Mouse (Mus musculus) E14TG2a.4 (cell line): Measurements from ENCODE around the gene Fbxo28.

ENCODE experiments used
- CTCF ChIP-seq: conservative IDR thresholded peaks from 2 replicates; pipeline ENCODE4 v1.5.1; 2014; ENCODE audit warnings: low read length
- NANOG ChIP-seq: IDR thresholded peaks from 2 replicates; pipeline ENCODE4 v1.6.1; 2014; ENCODE audit warnings: borderline replicate concordance, low read length, mixed read lengths
- POU5F1 ChIP-seq: IDR thresholded peaks from 2 replicates; pipeline ENCODE4 v1.6.1; 2014; ENCODE audit warnings: low read length, borderline replicate concordance

DNA sequence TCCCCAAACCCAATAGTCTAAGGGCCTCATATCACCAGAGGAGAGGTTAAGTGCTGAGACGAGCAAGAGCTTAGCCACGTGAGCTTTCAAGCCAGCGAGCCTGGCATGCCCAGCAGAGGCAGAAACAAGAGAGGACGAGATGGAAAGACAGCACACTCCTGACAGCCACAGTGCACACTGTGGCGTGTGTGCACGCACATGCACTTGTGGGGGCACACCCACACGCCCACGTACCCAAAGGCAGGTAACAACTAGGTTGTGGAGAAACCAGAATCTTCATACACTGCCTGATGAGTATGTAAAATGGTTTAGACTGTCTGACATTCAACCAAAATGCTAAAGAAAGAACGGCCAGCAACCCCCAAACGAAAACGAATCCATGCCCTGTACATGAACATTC, 60.9 kb downstream of the Fbxo28 start:
- TF ChIP-seq CTCF (no peak), POU5F1 (no peak), NANOG (no peak)
